Mouse (Mus musculus) inflammation-experienced regulatory T-cells, adult 6 months (primary cell): ENCODE measurements around the gene Vmn2r121. TPM values are rescaled to one million over a fixed set of nuclear protein-coding genes. Genes with fewer than 3 reads are reported as not detected.

ENCODE experiments used
- ATAC-seq: one replicate; pipeline ENCODE4 v1.8.0; 2017
- polyA plus RNA-seq, 3 experiments: library from polyadenylated mRNA; unstranded; fragments of 100-300 nt; shearing (Covaris generic); gene quantifications; one replicate each; pipeline ENCODE4 v1.2.1; 2017

Gene Vmn2r121
- not detected for polyA plus RNA-seq

GRCm38 (mm10) chrX:124135852-124136251 lies at the start of gene Vmn2r121:
Gene Vmn2r121, minus strand, starts transcription at chrX:124135952.
- no peak for ATAC-seq
